Mouse (Mus musculus): ENCODE data around the gene 1700016H13Rik. TPM values are rescaled to one million over a fixed set of nuclear protein-coding genes. Genes with fewer than 3 reads are reported as not detected.

Gene 1700016H13Rik
- 0.28 and 0.49 TPM in 2 replicates for polyA plus RNA-seq (2014; fragmentation: Nextera tagmentation; extraction: Ambion mirVana)

DNA sequence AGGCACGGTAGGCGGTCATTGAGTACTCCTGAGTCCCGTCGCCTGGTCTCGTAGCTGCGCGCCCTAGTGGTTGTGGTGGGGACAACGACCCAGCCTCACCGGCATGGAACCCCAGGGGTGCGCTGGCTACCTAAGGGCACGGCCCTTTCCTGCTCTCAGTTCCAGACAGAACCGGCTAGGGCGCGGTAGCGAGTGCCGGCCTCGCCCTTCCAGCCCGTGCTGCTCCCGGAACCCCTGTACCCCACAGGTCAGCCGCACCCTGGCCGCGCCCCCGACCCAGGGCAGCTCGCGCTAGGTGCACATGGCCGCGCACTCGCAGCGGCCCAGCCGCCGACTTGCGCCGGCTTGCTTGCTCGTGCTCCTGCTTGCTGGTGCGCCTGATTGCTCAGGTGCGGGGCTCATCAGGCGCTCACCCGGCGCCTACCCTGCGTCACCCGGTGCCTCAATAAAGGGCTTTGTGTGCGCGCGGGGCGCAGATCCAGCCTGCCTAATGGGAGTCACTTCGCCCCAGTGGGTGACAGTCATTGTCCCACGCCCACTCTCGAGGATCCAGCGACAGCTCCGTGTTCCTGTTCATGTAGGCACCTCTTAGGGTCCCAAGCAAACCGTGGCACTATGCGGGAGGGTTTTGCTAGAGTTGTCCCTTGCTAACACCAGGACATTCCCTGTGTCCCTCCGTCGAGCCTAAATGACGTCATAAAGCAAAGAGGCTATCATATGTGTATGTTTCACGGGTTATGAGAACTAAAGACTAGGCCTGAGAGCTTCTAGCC lies at the start of gene 1700016H13Rik:
TSS of gene 1700016H13Rik (minus strand) at position 665 of the 773 bp plus-strand sequence.
- H3K27me3 ChIP-seq (replicated peaks; ENCODE audit: control insufficient read depth, insufficient read depth, low read length), result no peaks in the 10 kb centered on the region
- H3K4me2 ChIP-seq (ENCODE audit: low read length), result peak within 1 kb of the TSS; percentile 97
- DNase-seq (ENCODE audit: low spot score) (peak; percentile 90), ATAC-seq (replicated peaks; ENCODE audit: low FRiP score, low TSS enrichment, low read depth) (peak; percentile 84)
- no peaks in the 10 kb centered on the region for H3K36me3 ChIP-seq (ENCODE audit: control insufficient read depth, insufficient read depth, low read length)
- peak within 1 kb of the TSS; percentile 54 for H3K9ac ChIP-seq (ENCODE audit: low read length)
- 2% methylated on average over 56 of the region's 56 CpGs for whole genome bisulfite sequencing
- H3K4me3 ChIP-seq (ENCODE audit: low read depth, low read length), result peak within 1 kb of the TSS; percentile 51
- H3K4me1 ChIP-seq (replicated peaks; ENCODE audit: control insufficient read depth, insufficient read depth, low read length), result no peaks in the 10 kb centered on the region; the same call in 1 of the 2 replicates
- H3K27ac ChIP-seq (ENCODE audit: low read depth), result no peak within 1 kb of the TSS
- no peaks in the 10 kb centered on the region for H3K9me3 ChIP-seq (ENCODE audit: control insufficient read depth, low read length)

- 94% methylated on average over 4 of the region's 4 CpGs for WGBS
- Histone ChIP-seq H3K4me3 (ENCODE audit: low read depth, low read length) (no peak overlapping the region), H3K4me2 (ENCODE audit: low read length) (no peak overlapping the region), H3K4me1 (replicated peaks; ENCODE audit: control insufficient read depth, insufficient read depth, low read length) (no peaks in the 10 kb centered on the region), H3K27ac (ENCODE audit: low read depth) (no peak overlapping the region), H3K9ac (ENCODE audit: low read length) (no peak overlapping the region), H3K36me3 (ENCODE audit: control insufficient read depth, insufficient read depth, low read length) (no peaks in the 10 kb centered on the region), H3K9me3 (ENCODE audit: control insufficient read depth, low read length) (no peaks in the 10 kb centered on the region), H3K27me3 (replicated peaks; ENCODE audit: control insufficient read depth, insufficient read depth, low read length) (no peaks in the 10 kb centered on the region)
- no peak for ATAC-seq (replicated peaks; ENCODE audit: low FRiP score, low TSS enrichment, low read depth)
- DNase-seq (ENCODE audit: low spot score), result no peak
Observed at GRCm38 (mm10) chr5:103705331-103705730, 49.5 kb upstream of the 1700016H13Rik start.

- no peaks in the 10 kb centered on the region for H3K36me3 ChIP-seq (ENCODE audit: control insufficient read depth, insufficient read depth, low read length)
- WGBS, result 79% methylated on average over 6 of the region's 6 CpGs
- no peak overlapping the region for H3K27ac ChIP-seq (ENCODE audit: low read depth)
- H3K9ac ChIP-seq (ENCODE audit: low read length), result no peak overlapping the region
- ATAC-seq (replicated peaks; ENCODE audit: low FRiP score, low TSS enrichment, low read depth) (no peak), DNase-seq (ENCODE audit: low spot score) (no peak)
- H3K27me3 ChIP-seq (replicated peaks; ENCODE audit: control insufficient read depth, insufficient read depth, low read length), result no peaks in the 10 kb centered on the region
- H3K9me3 ChIP-seq (ENCODE audit: control insufficient read depth, low read length), result no peaks in the 10 kb centered on the region
- no peaks in the 10 kb centered on the region for H3K4me1 ChIP-seq (replicated peaks; ENCODE audit: control insufficient read depth, insufficient read depth, low read length)
- H3K4me3 ChIP-seq (ENCODE audit: low read depth, low read length), result no peak overlapping the region
- no peak overlapping the region for H3K4me2 ChIP-seq (ENCODE audit: low read length)
Observed at GRCm38 (mm10) chr5:103702527-103702926, 46.7 kb upstream of the 1700016H13Rik start.

DNA sequence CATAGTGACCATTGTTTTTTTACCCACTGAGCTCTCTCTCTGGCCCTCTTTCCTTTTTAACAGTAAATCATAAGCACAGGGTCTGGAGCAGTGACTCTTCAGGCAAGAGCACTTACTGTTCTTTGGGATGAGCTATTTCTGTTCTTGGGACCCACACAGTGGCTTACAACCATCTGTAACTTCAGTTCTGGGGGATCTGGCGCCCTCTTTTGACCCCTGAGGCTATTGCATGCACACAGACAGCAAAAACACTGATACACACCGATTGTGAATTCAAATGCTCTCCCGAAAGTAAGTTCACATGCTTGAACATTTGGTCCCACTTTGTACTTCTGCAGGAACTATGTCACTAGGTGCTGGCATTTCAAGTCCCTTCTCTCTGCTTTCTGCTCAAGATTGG lies 45.7 kb upstream of the 1700016H13Rik start:
- H3K27me3 ChIP-seq (replicated peaks; ENCODE audit: control insufficient read depth, insufficient read depth, low read length), result no peaks in the 10 kb centered on the region
- no peaks in the 10 kb centered on the region for H3K4me1 ChIP-seq (replicated peaks; ENCODE audit: control insufficient read depth, insufficient read depth, low read length)
- DNase-seq (ENCODE audit: low spot score) (no peak), ATAC-seq (replicated peaks; ENCODE audit: low FRiP score, low TSS enrichment, low read depth) (no peak)
- no peak overlapping the region for H3K9ac ChIP-seq (ENCODE audit: low read length)
- no peak overlapping the region for H3K27ac ChIP-seq (ENCODE audit: low read depth)
- no peaks in the 10 kb centered on the region for H3K9me3 ChIP-seq (ENCODE audit: control insufficient read depth, low read length)
- H3K36me3 ChIP-seq (ENCODE audit: control insufficient read depth, insufficient read depth, low read length), result no peaks in the 10 kb centered on the region
- no peak overlapping the region for H3K4me3 ChIP-seq (ENCODE audit: low read depth, low read length)
- no peak overlapping the region for H3K4me2 ChIP-seq (ENCODE audit: low read length)
- WGBS, result 68% methylated on average over 3 of the region's 3 CpGs

DNA sequence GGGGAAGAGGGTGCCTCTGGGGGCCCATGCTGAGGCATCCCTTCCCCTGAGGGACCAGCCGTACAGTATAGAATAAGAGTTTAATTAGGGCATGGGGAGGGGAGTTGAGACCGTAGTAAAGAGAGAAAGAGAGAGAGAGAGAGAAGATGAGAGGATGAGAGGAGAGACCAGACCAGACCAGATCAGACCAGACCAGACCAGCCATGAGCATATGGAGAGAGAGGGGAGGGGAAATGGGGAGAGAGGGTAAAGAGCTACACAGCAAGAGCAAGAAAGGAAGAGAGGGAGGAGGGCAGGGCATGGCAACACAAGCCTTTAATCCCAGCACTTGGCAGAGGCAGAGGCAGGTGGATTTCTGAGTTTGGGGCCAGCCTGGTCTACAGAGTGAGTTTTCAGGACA lies 44.9 kb upstream of the 1700016H13Rik start:
- no peaks in the 10 kb centered on the region for H3K4me1 ChIP-seq (replicated peaks; ENCODE audit: control insufficient read depth, insufficient read depth, low read length)
- DNase-seq (ENCODE audit: low spot score) (no peak), ATAC-seq (replicated peaks; ENCODE audit: low FRiP score, low TSS enrichment, low read depth) (no peak)
- no peak overlapping the region for H3K4me2 ChIP-seq (ENCODE audit: low read length)
- H3K9ac ChIP-seq (ENCODE audit: low read length), result no peak overlapping the region
- WGBS, result 82% methylated on average over 2 of the region's 2 CpGs
- no peaks in the 10 kb centered on the region for H3K27me3 ChIP-seq (replicated peaks; ENCODE audit: control insufficient read depth, insufficient read depth, low read length)
- no peak overlapping the region for H3K4me3 ChIP-seq (ENCODE audit: low read depth, low read length)
- no peaks in the 10 kb centered on the region for H3K9me3 ChIP-seq (ENCODE audit: control insufficient read depth, low read length)
- no peaks in the 10 kb centered on the region for H3K36me3 ChIP-seq (ENCODE audit: control insufficient read depth, insufficient read depth, low read length)
- no peak overlapping the region for H3K27ac ChIP-seq (ENCODE audit: low read depth)

- Histone ChIP-seq H3K36me3 (ENCODE audit: control insufficient read depth, insufficient read depth, low read length) (no peaks in the 10 kb centered on the region), H3K27ac (ENCODE audit: low read depth) (no peak overlapping the region), H3K9ac (ENCODE audit: low read length) (no peak overlapping the region), H3K4me2 (ENCODE audit: low read length) (no peak overlapping the region), H3K4me1 (replicated peaks; ENCODE audit: control insufficient read depth, insufficient read depth, low read length) (no peaks in the 10 kb centered on the region), H3K4me3 (ENCODE audit: low read depth, low read length) (no peak overlapping the region), H3K27me3 (replicated peaks; ENCODE audit: control insufficient read depth, insufficient read depth, low read length) (peaks cover 2% of the 10 kb centered on the region; the same call in 1 of the 2 replicates), H3K9me3 (ENCODE audit: control insufficient read depth, low read length) (no peaks in the 10 kb centered on the region)
- ATAC-seq (replicated peaks; ENCODE audit: low FRiP score, low TSS enrichment, low read depth) (no peak), DNase-seq (ENCODE audit: low spot score) (no peak)
- WGBS, result 44% methylated on average over 4 of the region's 4 CpGs
Observed at GRCm38 (mm10) chr5:103699537-103699936, 43.7 kb upstream of the 1700016H13Rik start.

DNA sequence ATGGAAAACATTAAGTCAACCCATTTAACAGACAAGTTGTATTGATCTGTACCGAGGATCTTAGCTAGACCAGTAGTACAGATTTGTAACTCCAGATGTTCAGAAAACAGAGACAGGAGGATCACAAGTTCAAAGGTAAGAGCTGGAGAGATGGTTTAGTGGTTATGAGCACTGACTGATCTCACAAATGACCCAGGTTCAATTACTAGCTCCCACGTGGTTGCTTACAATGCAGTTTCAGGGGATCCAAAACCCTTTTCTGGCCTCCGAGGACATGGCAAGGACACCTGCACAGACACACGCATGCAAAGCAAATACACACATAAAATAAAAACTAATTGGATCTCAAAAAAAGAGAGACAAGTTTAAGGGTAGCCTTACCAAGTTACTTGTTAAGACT lies 42.8 kb upstream of the 1700016H13Rik start:
- DNase-seq (ENCODE audit: low spot score) (no peak), ATAC-seq (replicated peaks; ENCODE audit: low FRiP score, low TSS enrichment, low read depth) (no peak)
- Histone ChIP-seq H3K4me2 (ENCODE audit: low read length) (no peak overlapping the region), H3K36me3 (ENCODE audit: control insufficient read depth, insufficient read depth, low read length) (no peaks in the 10 kb centered on the region), H3K27ac (ENCODE audit: low read depth) (no peak overlapping the region), H3K4me3 (ENCODE audit: low read depth, low read length) (no peak overlapping the region), H3K4me1 (replicated peaks; ENCODE audit: control insufficient read depth, insufficient read depth, low read length) (no peaks in the 10 kb centered on the region), H3K27me3 (replicated peaks; ENCODE audit: control insufficient read depth, insufficient read depth, low read length) (peaks cover 12% of the 10 kb centered on the region), H3K9ac (ENCODE audit: low read length) (no peak overlapping the region), H3K9me3 (ENCODE audit: control insufficient read depth, low read length) (no peaks in the 10 kb centered on the region)
- 76% methylated on average over 4 of the region's 4 CpGs for WGBS

GRCm38 (mm10) chr5:103697875-103698491 lies 42.2 kb upstream of the 1700016H13Rik start:
- Histone ChIP-seq H3K36me3 (ENCODE audit: control insufficient read depth, insufficient read depth, low read length) (no peaks in the 10 kb centered on the region), H3K27me3 (replicated peaks; ENCODE audit: control insufficient read depth, insufficient read depth, low read length) (peaks cover 18% of the 10 kb centered on the region), H3K4me3 (ENCODE audit: low read depth, low read length) (no peak overlapping the region), H3K9ac (ENCODE audit: low read length) (no peak overlapping the region), H3K4me1 (replicated peaks; ENCODE audit: control insufficient read depth, insufficient read depth, low read length) (no peaks in the 10 kb centered on the region), H3K27ac (ENCODE audit: low read depth) (no peak overlapping the region), H3K9me3 (ENCODE audit: control insufficient read depth, low read length) (no peaks in the 10 kb centered on the region), H3K4me2 (ENCODE audit: low read length) (no peak overlapping the region)
- WGBS, result 80% methylated on average over 5 of the region's 5 CpGs
- no peak for ATAC-seq (replicated peaks; ENCODE audit: low FRiP score, low TSS enrichment, low read depth)
- no peak for DNase-seq (ENCODE audit: low spot score)
